Mouse (Mus musculus): ENCODE results near the gene Fbxo44. TPM values are rescaled to one million over a fixed set of nuclear protein-coding genes. Genes with fewer than 3 reads are reported as not detected.

Gene Fbxo44
- polyA plus RNA-seq, 1 experiment from 2014 or later: 101 TPM

Small RNAs within 50 kb of the gene (microRNA-seq; reads per million reads assigned to microRNA genes)
- not detected for gene Mir7022

Other genes starting within 250 kb of the Fbxo44 start
- 25.3 and 28.1 TPM in 2 replicates for gene Plod1, start 223.7 kb downstream of the Fbxo44 start, polyA plus RNA-seq (2014; fragmentation: Nextera tagmentation; extraction: Ambion mirVana)
- 15.8 and 19.4 TPM in 2 replicates for gene 2510039O18Rik, start 219.6 kb downstream of the Fbxo44 start, polyA plus RNA-seq (2014; fragmentation: Nextera tagmentation; extraction: Ambion mirVana)
- gene Nppb, start 174.7 kb downstream of the Fbxo44 start, polyA plus RNA-seq (2014; fragmentation: Nextera tagmentation; extraction: Ambion mirVana): 0.25 TPM in 1 of 2 replicates, not detected in the other
- 2.4 TPM in 2 replicates for gene Nppa, start 159.8 kb downstream of the Fbxo44 start, polyA plus RNA-seq (2014; fragmentation: Nextera tagmentation; extraction: Ambion mirVana)
- 24.8 and 28.7 TPM in 2 replicates for gene Clcn6, start 121.7 kb downstream of the Fbxo44 start, polyA plus RNA-seq (2014; fragmentation: Nextera tagmentation; extraction: Ambion mirVana)
- 17.4 and 18.7 TPM in 2 replicates for gene Mthfr, start 121.4 kb downstream of the Fbxo44 start, polyA plus RNA-seq (2014; fragmentation: Nextera tagmentation; extraction: Ambion mirVana)
- gene Agtrap, start 72.5 kb downstream of the Fbxo44 start, polyA plus RNA-seq (2014; fragmentation: Nextera tagmentation; extraction: Ambion mirVana): 5.3 and 6.6 TPM in 2 replicates
- 114 and 124 TPM in 2 replicates for gene Mad2l2, start 30.1 kb downstream of the Fbxo44 start, polyA plus RNA-seq (2014; fragmentation: Nextera tagmentation; extraction: Ambion mirVana)
- gene Draxin, start 29.8 kb downstream of the Fbxo44 start, polyA plus RNA-seq (2014; fragmentation: Nextera tagmentation; extraction: Ambion mirVana): 16.9 and 17.4 TPM in 2 replicates
- 18.1 and 18.3 TPM in 2 replicates for gene Fbxo6, start 8.3 kb downstream of the Fbxo44 start, polyA plus RNA-seq (2014; fragmentation: Nextera tagmentation; extraction: Ambion mirVana)
- gene Fbxo2, start 139 bp upstream of the Fbxo44 start, polyA plus RNA-seq (2014; fragmentation: Nextera tagmentation; extraction: Ambion mirVana): 13.1 and 14.0 TPM in 2 replicates
- gene Disp3, start 127.5 kb upstream of the Fbxo44 start, polyA plus RNA-seq (2014; fragmentation: Nextera tagmentation; extraction: Ambion mirVana): 16.6 and 16.9 TPM in 2 replicates

Data from hindbrain, embryonic 14.5 days (tissue).